Mouse (Mus musculus) adrenal gland, postnatal 25 days (tissue): Measurements from ENCODE around the gene Bcl11b. TPM values are rescaled to one million over a fixed set of nuclear protein-coding genes. Genes with fewer than 3 reads are reported as not detected.
A peak's percentile ranks its signal among the peaks of the same experiment; 100 is the strongest.

Experiments
- DNase-seq: peaks from one replicate; pipeline ENCODE4 v3.0.0; 2021; ENCODE audit warnings: mixed read lengths
- total RNA-seq: library from RNA; stranded (reverse); gene quantifications from 2 replicates; pipeline ENCODE4 v1.2.3, GENCODE M21; 2021

Gene Bcl11b
- total RNA-seq, 1 experiment from 2014 or later, result 0.18 TPM

- DNase-seq, result no peak
These were observed 68.5 kb downstream of the Bcl11b start for GRCm38 (mm10) chr12:107934831-107935437.

- no peak for DNase-seq
These were observed 71.3 kb downstream of the Bcl11b start for GRCm38 (mm10) chr12:107932140-107932539.

- no peak for DNase-seq
These were observed 71.9 kb downstream of the Bcl11b start for GRCm38 (mm10) chr12:107931476-107931875.

GRCm38 (mm10) chr12:107930611-107931350 lies 72.6 kb downstream of the Bcl11b start:
- DNase-seq, result peak; percentile 64

GRCm38 (mm10) chr12:107928905-107929304 lies 74.5 kb downstream of the Bcl11b start:
- DNase-seq, result no peak

- DNase-seq, result no peak
These were observed 74.9 kb downstream of the Bcl11b start for GRCm38 (mm10) chr12:107928464-107928901.

- DNase-seq, result no peak
These were observed 75.4 kb downstream of the Bcl11b start for GRCm38 (mm10) chr12:107927961-107928431.

- DNase-seq, result no peak
These were observed 77.1 kb downstream of the Bcl11b start for GRCm38 (mm10) chr12:107926074-107926855.

- no peak for DNase-seq
These were observed 78.7 kb downstream of the Bcl11b start for GRCm38 (mm10) chr12:107924696-107925095.

- no peak for DNase-seq
These were observed 79.4 kb downstream of the Bcl11b start for GRCm38 (mm10) chr12:107923963-107924362.

GRCm38 (mm10) chr12:107922180-107922579 lies 81.2 kb downstream of the Bcl11b start:
- DNase-seq, result no peak

- no peak for DNase-seq
These were observed 81.8 kb downstream of the Bcl11b start for GRCm38 (mm10) chr12:107921566-107921965.

GRCm38 (mm10) chr12:107921154-107921553 lies 82.2 kb downstream of the Bcl11b start:
- DNase-seq, result no peak

GRCm38 (mm10) chr12:107920716-107921115 lies 82.7 kb downstream of the Bcl11b start:
- no peak for DNase-seq

GRCm38 (mm10) chr12:107920076-107920475 lies 83.3 kb downstream of the Bcl11b start:
- DNase-seq, result no peak

- DNase-seq, result no peak
These were observed 84.6 kb downstream of the Bcl11b start for GRCm38 (mm10) chr12:107918779-107919178.

- no peak for DNase-seq
These were observed 87.4 kb downstream of the Bcl11b start for GRCm38 (mm10) chr12:107916008-107916407.

GRCm38 (mm10) chr12:107915396-107915795 lies 88.0 kb downstream of the Bcl11b start:
- no peak for DNase-seq

GRCm38 (mm10) chr12:107908826-107909225 lies 94.6 kb downstream of the Bcl11b start:
- no peak for DNase-seq

- DNase-seq, result no peak
These were observed 98.1 kb downstream of the Bcl11b start for GRCm38 (mm10) chr12:107905333-107905732.

- DNase-seq, result no peak
These were observed 98.9 kb downstream of the Bcl11b start for GRCm38 (mm10) chr12:107904457-107904856.

- DNase-seq, result no peak
These were observed 99.5 kb downstream of the Bcl11b start for GRCm38 (mm10) chr12:107903949-107904348.

GRCm38 (mm10) chr12:107891449-107891848 lies 112.0 kb downstream of the Bcl11b start:
- DNase-seq, result no peak
